Comparison of ENCODE assay signal across 8 mouse cellular contexts in genomic region chr5:142905038-142905695, GRCm38 (mm10). TPM values are rescaled to one million over a fixed set of nuclear protein-coding genes. Genes with fewer than 3 reads are reported as not detected.
DNase-seq lines count a peak whose midpoint lies in the region; ATAC-seq and TF ChIP-seq lines count a peak whose summit lies in the region.

No protein-coding gene starts in this region.

- no peak for TF ChIP-seq POLR2A in liver, adult 2 months (IDR thresholded peaks at IDR 0.05; ENCODE audit: extremely low read depth, insufficient read depth, low read length)
- TF ChIP-seq POLR2A in cortical plate, adult 2 months (IDR thresholded peaks at IDR 0.05; ENCODE audit: extremely low read depth, insufficient read depth, low read length) = no peak

- H3K4me3 ChIP-seq in liver, adult 2 months (ENCODE audit: insufficient read depth, low read depth, low read length) = peak overlapping the region; percentile 93
- H3K4me3 ChIP-seq in cortical plate, adult 2 months (ENCODE audit: insufficient read depth, low read length) = peak overlapping the region; percentile 96
- peak overlapping the region; percentile 99 for H3K4me3 ChIP-seq in hindbrain, embryonic 13.5 days
- peak overlapping the region; percentile 96 for H3K4me3 ChIP-seq in midbrain, embryonic 15.5 days

- H3K27ac ChIP-seq in liver, adult 2 months (replicated peaks; ENCODE audit: insufficient read depth, low read depth, low read length) = peak overlapping the region; percentile 41
- peak overlapping the region; percentile 66; the same call in 1 of the 2 replicates for H3K27ac ChIP-seq in cortical plate, adult 2 months (ENCODE audit: insufficient read depth, low read length)
- peak overlapping the region; percentile 100 for H3K27ac ChIP-seq in hindbrain, embryonic 13.5 days
- peak overlapping the region; percentile 100 for H3K27ac ChIP-seq in midbrain, embryonic 15.5 days

- ATAC-seq in hindbrain, embryonic 13.5 days (ENCODE audit: low FRiP score) = peak; percentile 4
- peak; percentile 9 for ATAC-seq in midbrain, embryonic 15.5 days (replicated peaks)
- ATAC-seq in megakaryocyte-erythroid progenitor cell, adult 5-6 weeks (replicated peaks; ENCODE audit: low FRiP score, low TSS enrichment, poor library complexity, severe bottlenecking) = no peak

- no peaks in the 10 kb centered on the region for H3K27me3 ChIP-seq in liver, adult 2 months (ENCODE audit: control insufficient read depth, insufficient read depth, low read length)
- H3K27me3 ChIP-seq in hindbrain, embryonic 13.5 days = no peaks in the 10 kb centered on the region
- no peaks in the 10 kb centered on the region for H3K27me3 ChIP-seq in midbrain, embryonic 15.5 days (replicated peaks)

- H3K4me1 ChIP-seq in liver, adult 2 months (ENCODE audit: control insufficient read depth, insufficient read depth, low read length) = peaks cover 34% of the 10 kb centered on the region
- peaks cover 18% of the 10 kb centered on the region; the same call in 1 of the 2 replicates for H3K4me1 ChIP-seq in cortical plate, adult 2 months (ENCODE audit: control insufficient read depth, insufficient read depth, low read length)
- peaks cover 62% of the 10 kb centered on the region for H3K4me1 ChIP-seq in hindbrain, embryonic 13.5 days (replicated peaks)
- H3K4me1 ChIP-seq in midbrain, embryonic 15.5 days = peaks cover 53% of the 10 kb centered on the region

- DNase-seq in liver, adult 2 months (ENCODE audit: extremely low read depth, low read depth, low spot score) = no peak
- no peak for DNase-seq in liver
- no peak for DNase-seq in layer of hippocampus, postnatal 36 days
- DNase-seq in adrenal gland, postnatal 4 days (ENCODE audit: low spot score in 2 of 2) = no peak

- peaks cover 3% of the 10 kb centered on the region; the same call in 1 of the 2 replicates for H3K79me2 ChIP-seq in liver, adult 2 months (ENCODE audit: control insufficient read depth, insufficient read depth, low read length)

- no peaks in the 10 kb centered on the region for H3K9me3 ChIP-seq in hindbrain, embryonic 13.5 days
- H3K9me3 ChIP-seq in midbrain, embryonic 15.5 days = no peaks in the 10 kb centered on the region

- WGBS in liver, adult 2 months = 4% methylated on average over 27 of the region's 27 CpGs
- 4% methylated on average over 27 of the region's 27 CpGs for WGBS in hindbrain, embryonic 13.5 days
- 5% methylated on average over 27 of the region's 27 CpGs for WGBS in midbrain, embryonic 15.5 days

- peaks cover 32% of the 10 kb centered on the region for H3K36me3 ChIP-seq in liver, adult 2 months (ENCODE audit: control insufficient read depth, insufficient read depth, low read length)
- H3K36me3 ChIP-seq in hindbrain, embryonic 13.5 days = peaks cover 52% of the 10 kb centered on the region
- H3K36me3 ChIP-seq in midbrain, embryonic 15.5 days (replicated peaks) = peaks cover 46% of the 10 kb centered on the region

- H3K9ac ChIP-seq in liver, adult 2 months (ENCODE audit: low read depth, low read length) = peak overlapping the region; percentile 86
- H3K9ac ChIP-seq in hindbrain, embryonic 13.5 days = peak overlapping the region; percentile 100
- peak overlapping the region; percentile 99 for H3K9ac ChIP-seq in midbrain, embryonic 15.5 days

- H3K4me2 ChIP-seq in hindbrain, embryonic 13.5 days = peak overlapping the region; percentile 95
- H3K4me2 ChIP-seq in midbrain, embryonic 15.5 days = peak overlapping the region; percentile 86

- TF ChIP-seq CTCF in liver, adult 2 months (IDR thresholded peaks at IDR 0.05; ENCODE audit: low read depth, low read length) = no peak
- no peak for TF ChIP-seq CTCF in cortical plate, adult 2 months (IDR thresholded peaks at IDR 0.05; ENCODE audit: extremely low read depth, insufficient read depth, low read length)

RNA-seq across cellular contexts. Expression of gene Actb, which starts 1.4 kb away (rescaled TPM):
- total RNA-seq in liver, adult 2 months (2014; rRNA removed) = 726 and 988 TPM in 2 replicates
- polyA plus RNA-seq in liver, adult 2 months (2012; rRNA removed) = 1,363 and 1,398 TPM in 2 replicates
- 2,590 and 2,602 TPM in 2 replicates for polyA plus RNA-seq in cortical plate, adult 2 months (2012; rRNA removed)
- polyA plus RNA-seq in hindbrain, embryonic 13.5 days (2015; fragmentation: Nextera tagmentation; extraction: Ambion mirVana) = 17,657 and 17,716 TPM in 2 replicates
- polyA plus RNA-seq in midbrain, embryonic 15.5 days (2015; fragmentation: Nextera tagmentation; extraction: Ambion mirVana) = 13,428 and 14,272 TPM in 2 replicates
- total RNA-seq in layer of hippocampus, postnatal 36 days (2021) = 1,000 to 10,000 TPM; 3,215 to 3,370 TPM
- 1,000 to 10,000 TPM; 3,089 to 3,273 TPM for total RNA-seq in adrenal gland, postnatal 4 days (2021)
- total RNA-seq in megakaryocyte-erythroid progenitor cell, adult 5-6 weeks (2014; fragmentation: Nextera tagmentation) = 1,959 and 3,523 TPM in 2 replicates
- total RNA-seq in megakaryocyte-erythroid progenitor cell, adult 5-6 weeks (2017) = 1,717 and 2,932 TPM in 2 replicates

RNA-seq across cellular contexts. Expression of gene Fbxl18, which starts 9.9 kb away (rescaled TPM):
- 1.5 and 2.4 TPM in 2 replicates for total RNA-seq in liver, adult 2 months (2014; rRNA removed)
- polyA plus RNA-seq in liver, adult 2 months (2012; rRNA removed) = 9.3 and 10.6 TPM in 2 replicates
- polyA plus RNA-seq in cortical plate, adult 2 months (2012; rRNA removed) = 22.4 and 22.7 TPM in 2 replicates
- polyA plus RNA-seq in hindbrain, embryonic 13.5 days (2015; fragmentation: Nextera tagmentation; extraction: Ambion mirVana) = 36.6 and 36.9 TPM in 2 replicates
- 41.6 and 43.0 TPM in 2 replicates for polyA plus RNA-seq in midbrain, embryonic 15.5 days (2015; fragmentation: Nextera tagmentation; extraction: Ambion mirVana)
- 10 to 100 TPM; 37.1 to 41.6 TPM for total RNA-seq in layer of hippocampus, postnatal 36 days (2021)
- 10 to 100 TPM; 18.3 to 20.9 TPM for total RNA-seq in adrenal gland, postnatal 4 days (2021)
- total RNA-seq in megakaryocyte-erythroid progenitor cell, adult 5-6 weeks (2014; fragmentation: Nextera tagmentation) = 7.7 and 7.8 TPM in 2 replicates
- total RNA-seq in megakaryocyte-erythroid progenitor cell, adult 5-6 weeks (2017) = 1.4 and 3.9 TPM in 2 replicates

RNA-seq across cellular contexts. Expression of gene Fscn1, which starts 55.0 kb away (rescaled TPM):
- 2.0 and 4.2 TPM in 2 replicates for total RNA-seq in liver, adult 2 months (2014; rRNA removed)
- polyA plus RNA-seq in liver, adult 2 months (2012; rRNA removed) = 3.0 and 4.4 TPM in 2 replicates
- polyA plus RNA-seq in cortical plate, adult 2 months (2012; rRNA removed) = 260 and 267 TPM in 2 replicates
- 484 and 516 TPM in 2 replicates for polyA plus RNA-seq in hindbrain, embryonic 13.5 days (2015; fragmentation: Nextera tagmentation; extraction: Ambion mirVana)
- 507 and 508 TPM in 2 replicates for polyA plus RNA-seq in midbrain, embryonic 15.5 days (2015; fragmentation: Nextera tagmentation; extraction: Ambion mirVana)
- 100 to 1,000 TPM; 185 to 194 TPM for total RNA-seq in layer of hippocampus, postnatal 36 days (2021)
- total RNA-seq in adrenal gland, postnatal 4 days (2021) = 100 to 1,000 TPM; 122 to 151 TPM
- 0.17 TPM in 1 of 2 replicates, not detected in the other for total RNA-seq in megakaryocyte-erythroid progenitor cell, adult 5-6 weeks (2014; fragmentation: Nextera tagmentation)
- 0.11 TPM in 1 of 2 replicates, not detected in the other for total RNA-seq in megakaryocyte-erythroid progenitor cell, adult 5-6 weeks (2017)

Comparison
In these comparisons a context has a peak if more than half of its experiments do, and no peak if none do; other contexts are left out.
1. H3K27ac ChIP-seq: peak in every context shown above with its lines; median percentile 100 in hindbrain, embryonic 13.5 days; 100 in midbrain, embryonic 15.5 days; 66 in cortical plate, adult 2 months; 41 in liver, adult 2 months.
2. RNA of gene Fscn1, which starts 55.0 kb away (total RNA-seq): 185 to 194 TPM in layer of hippocampus, postnatal 36 days and 122 to 151 TPM in adrenal gland, postnatal 4 days; 2.0 to 4.2 TPM in liver, adult 2 months and 0.11 to 0.17 TPM in megakaryocyte-erythroid progenitor cell, adult 5-6 weeks; every median in the first group is over 10 times any median in the second.
3. Peak in every context shown above with its lines, with median percentiles within 50 percentile points of each other: H3K4me3 ChIP-seq and H3K9ac ChIP-seq.